Mouse (Mus musculus) E14TG2a.4 (cell line): ENCODE data around the gene Nudcd2.

ENCODE experiments used
- H3K27me3 ChIP-seq: 2 replicates; pipeline ENCODE4 v1.6.1; 2014; ENCODE audit warnings: low read length, control low read depth; ENCODE audit not compliant: insufficient read depth
- H3K36me3 ChIP-seq: 2 replicates; pipeline ENCODE4 v1.6.1; 2014; ENCODE audit warnings: low read length, control low read depth; ENCODE audit not compliant: insufficient read depth
- H3K4me1 ChIP-seq: replicated peaks from 2 replicates; pipeline ENCODE4 v1.6.1; 2014; ENCODE audit warnings: low read depth, low read length, control low read depth
- H3K4me3 ChIP-seq: replicated peaks from 2 replicates; pipeline ENCODE4 v1.5.1; 2014; ENCODE audit warnings: mild to moderate bottlenecking, low read length
- H3K9me3 ChIP-seq: 2 replicates; pipeline ENCODE4 v1.6.1; 2014; ENCODE audit warnings: low read length, control low read depth
- CTCF ChIP-seq: conservative IDR thresholded peaks from 2 replicates; pipeline ENCODE4 v1.5.1; 2014; ENCODE audit warnings: low read length
- NANOG ChIP-seq: IDR thresholded peaks from 2 replicates; pipeline ENCODE4 v1.6.1; 2014; ENCODE audit warnings: borderline replicate concordance, low read length, mixed read lengths
- POU5F1 ChIP-seq: IDR thresholded peaks from 2 replicates; pipeline ENCODE4 v1.6.1; 2014; ENCODE audit warnings: low read length, borderline replicate concordance

Gene Nudcd2

DNA sequence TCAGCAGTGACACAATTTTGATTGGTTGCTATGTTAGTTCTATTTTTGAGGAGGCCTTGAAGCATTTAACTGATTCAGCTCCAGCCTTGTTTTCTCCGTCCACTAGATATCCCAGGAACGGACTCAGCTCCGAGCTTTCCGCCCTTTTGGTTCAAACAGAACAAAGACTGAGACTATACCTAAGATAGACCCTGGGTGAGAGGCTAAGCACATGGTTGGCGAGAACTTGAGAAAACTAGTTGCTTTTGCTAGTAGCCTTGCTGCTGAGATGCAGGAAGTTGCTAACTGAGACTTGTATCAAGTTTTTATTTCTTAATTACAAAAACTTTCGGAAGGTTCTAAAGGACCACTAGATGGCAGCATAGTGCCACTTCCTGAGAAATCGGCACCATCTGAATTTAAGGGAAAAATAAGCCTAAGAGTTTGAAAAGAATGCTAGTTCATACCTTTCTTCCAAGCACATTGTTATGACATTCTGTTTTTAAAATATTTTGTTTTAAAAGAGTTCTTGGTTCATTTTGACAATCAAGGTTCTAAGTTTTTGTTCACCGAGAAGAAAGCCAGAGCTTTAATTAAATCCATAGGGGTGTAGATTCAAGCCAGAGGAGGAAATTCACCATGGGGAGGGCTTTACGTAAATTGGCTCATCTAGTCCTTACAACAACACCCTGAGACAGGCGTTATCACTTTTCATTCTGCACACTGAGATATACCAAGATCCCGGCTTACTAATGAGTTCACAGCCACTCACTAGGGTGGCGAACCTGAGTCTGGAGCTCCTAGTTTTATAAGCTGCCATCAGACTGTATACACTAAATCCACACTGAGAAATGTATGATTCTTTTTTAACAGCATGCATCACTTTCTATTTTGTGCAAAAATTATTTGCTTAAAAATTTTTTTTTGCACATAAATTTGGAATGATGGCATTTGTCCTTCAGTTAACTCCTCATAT, 42.1 kb downstream of the Nudcd2 start:
- Histone ChIP-seq H3K4me3 (no peak overlapping the region), H3K36me3 (no peaks in the 10 kb centered on the region), H3K4me1 (peaks cover 1% of the 10 kb centered on the region; the same call in 1 of the 2 replicates), H3K27me3 (no peaks in the 10 kb centered on the region), H3K9me3 (no peaks in the 10 kb centered on the region)
- TF ChIP-seq NANOG, result no peak
- TF ChIP-seq CTCF, result peak; percentile 84

DNA sequence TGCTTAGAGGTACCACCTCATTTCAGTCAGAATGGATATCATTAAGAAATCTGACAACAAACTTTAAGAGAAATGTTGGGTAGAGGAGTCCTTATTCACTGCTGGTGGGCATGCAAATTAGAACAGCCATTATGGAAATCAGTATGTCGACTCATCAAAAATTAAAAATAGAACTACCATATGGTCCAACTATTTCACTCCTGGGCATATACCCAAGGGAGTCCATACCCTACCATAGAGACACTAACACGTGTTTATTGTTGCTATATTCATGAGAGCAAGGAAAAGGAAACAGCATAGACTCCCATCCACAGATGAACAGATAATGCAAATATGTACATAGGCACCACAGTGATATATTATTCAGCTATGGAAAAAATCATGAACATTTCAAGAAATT, 48.4 kb downstream of the Nudcd2 start:
- no peaks in the 10 kb centered on the region for H3K9me3 ChIP-seq
- no peaks in the 10 kb centered on the region for H3K36me3 ChIP-seq
- no peaks in the 10 kb centered on the region for H3K4me1 ChIP-seq
- H3K27me3 ChIP-seq, result no peaks in the 10 kb centered on the region
- no peak for TF ChIP-seq POU5F1
- no peak for TF ChIP-seq NANOG
- no peak for TF ChIP-seq CTCF
- no peak overlapping the region for H3K4me3 ChIP-seq

DNA sequence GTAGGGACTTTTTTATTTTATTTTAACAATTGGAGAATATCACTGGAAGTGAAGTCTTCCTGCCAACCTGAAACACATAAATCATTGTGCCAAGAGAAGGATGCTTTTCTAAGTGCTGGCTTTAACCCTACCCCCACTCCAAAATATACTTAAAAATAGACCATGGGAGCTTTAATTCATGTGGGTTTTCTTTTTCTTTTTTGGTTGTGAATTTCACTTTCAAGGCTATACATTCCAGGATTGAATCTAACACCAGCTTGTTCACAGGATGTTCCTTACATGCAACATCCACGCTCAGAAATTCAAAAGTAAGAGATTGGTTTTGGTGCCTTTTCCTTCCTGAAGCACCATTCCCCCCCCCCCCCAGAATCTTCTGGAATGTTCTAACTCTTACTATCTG, 49.9 kb downstream of the Nudcd2 start:
- no peak overlapping the region for H3K4me3 ChIP-seq
- no peak for TF ChIP-seq CTCF
- no peak for TF ChIP-seq POU5F1
- no peak for TF ChIP-seq NANOG
- no peaks in the 10 kb centered on the region for H3K9me3 ChIP-seq

DNA sequence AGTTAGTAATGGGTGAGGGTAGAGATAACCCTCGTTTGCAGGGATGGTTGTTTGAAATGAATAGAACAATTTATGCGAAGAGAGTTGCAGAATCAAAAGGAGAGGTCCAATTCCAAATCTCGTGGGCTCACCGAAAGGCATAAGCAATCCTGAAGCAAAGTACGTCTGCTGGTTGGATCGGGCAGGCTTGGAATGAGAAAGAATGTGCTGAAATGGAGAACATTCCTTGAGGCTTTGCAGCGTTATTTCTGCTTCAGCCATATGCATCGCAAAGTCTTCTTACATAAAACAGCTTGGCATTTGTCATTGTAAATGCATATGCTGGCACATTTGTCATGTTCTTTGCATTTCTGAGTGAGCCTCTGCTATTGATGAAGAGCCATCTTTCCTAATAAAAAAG, 50.9 kb downstream of the Nudcd2 start:
- no peak for TF ChIP-seq CTCF
- no peak for TF ChIP-seq POU5F1
- no peak for TF ChIP-seq NANOG
- no peaks in the 10 kb centered on the region for H3K9me3 ChIP-seq
- no peak overlapping the region for H3K4me3 ChIP-seq
- no peaks in the 10 kb centered on the region for H3K4me1 ChIP-seq
- H3K27me3 ChIP-seq, result no peaks in the 10 kb centered on the region
- H3K36me3 ChIP-seq, result no peaks in the 10 kb centered on the region

More for the DNA sequence above, 49.9 kb downstream of the Nudcd2 start:
- Histone ChIP-seq H3K36me3 (no peaks in the 10 kb centered on the region), H3K27me3 (no peaks in the 10 kb centered on the region), H3K4me1 (no peaks in the 10 kb centered on the region)

DNA sequence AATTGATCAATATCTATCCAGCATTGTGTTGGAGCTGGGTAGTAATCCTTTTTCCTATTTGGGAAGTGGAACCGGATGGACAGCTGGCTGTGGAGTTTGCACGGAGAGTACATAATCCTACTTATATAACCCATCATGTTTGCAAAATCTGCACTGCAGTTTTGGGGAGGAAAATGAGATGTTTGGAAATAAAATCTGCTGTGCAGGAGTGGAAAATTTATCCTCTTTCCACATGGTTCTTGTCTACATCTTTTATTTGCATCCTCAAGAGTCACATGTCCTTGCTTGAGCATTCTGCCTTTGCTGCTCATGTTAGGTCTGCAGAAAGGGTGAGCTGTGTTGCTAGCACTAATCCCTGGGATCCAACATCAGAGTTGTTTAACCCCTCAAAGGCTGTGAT, 53.4 kb downstream of the Nudcd2 start:
- no peaks in the 10 kb centered on the region for H3K36me3 ChIP-seq
- H3K9me3 ChIP-seq, result no peaks in the 10 kb centered on the region
- TF ChIP-seq POU5F1 (no peak), NANOG (no peak), CTCF (no peak)
- no peaks in the 10 kb centered on the region for H3K4me1 ChIP-seq
- no peak overlapping the region for H3K4me3 ChIP-seq
- H3K27me3 ChIP-seq, result no peaks in the 10 kb centered on the region
